Mouse (Mus musculus): ENCODE measurements around the gene Dlg2.

DNA sequence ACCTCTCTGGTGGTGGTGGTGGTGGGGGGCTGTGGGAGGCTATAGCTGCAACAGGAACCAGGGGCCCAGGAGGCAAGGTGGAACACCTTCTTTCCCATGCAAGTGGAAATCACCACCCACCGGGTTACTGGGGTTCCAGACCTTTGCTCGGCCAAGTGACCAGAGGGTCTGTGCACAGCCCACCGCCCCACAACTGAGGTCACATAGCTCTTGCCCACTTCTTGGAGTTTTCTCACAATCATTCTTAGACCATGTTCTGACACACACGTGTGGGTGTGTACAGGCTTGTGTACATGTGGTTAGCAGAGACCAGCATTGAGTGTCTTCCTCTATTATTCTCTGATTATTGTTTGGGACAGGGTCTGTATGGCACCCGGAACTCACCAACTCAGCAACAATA lies 15.0 kb upstream of the Dlg2 start:
- TF ChIP-seq FLI1 (IDR thresholded peaks at IDR 0.05; ENCODE audit: low read length) (no peak), GATA1 (IDR thresholded peaks at IDR 0.05; ENCODE audit: borderline replicate concordance, low read length) (no peak)
